Mouse (Mus musculus) liver, adult 2 months (tissue): ENCODE data around the gene Akain1. TPM values are rescaled to one million over a fixed set of nuclear protein-coding genes. Genes with fewer than 3 reads are reported as not detected.

Experiments used
- DNase-seq: peaks from one replicate; pipeline ENCODE4 v3.0.0-alpha.2; 2011; ENCODE audit warnings: low read depth, low spot score; ENCODE audit errors: extremely low read depth
- H3K27ac ChIP-seq: fragments of 200-500 bp; replicated peaks from 2 replicates; pipeline ENCODE4 v1.5.1; 2012; ENCODE audit warnings: low read depth, mild to moderate bottlenecking, control low read depth, inconsistent platforms, low read length; ENCODE audit not compliant: insufficient read depth
- H3K27me3 ChIP-seq: fragments of 200-500 bp; 2 replicates; pipeline ENCODE4 v1.6.1; 2012; ENCODE audit warnings: mild to moderate bottlenecking, moderate library complexity, low read length, inconsistent platforms; ENCODE audit not compliant: control insufficient read depth, insufficient read depth
- H3K36me3 ChIP-seq: fragments of 200-500 bp; 2 replicates; pipeline ENCODE4 v1.6.1; 2012; ENCODE audit warnings: low read length, inconsistent platforms; ENCODE audit not compliant: control insufficient read depth, insufficient read depth
- H3K4me1 ChIP-seq: fragments of 200-500 bp; 2 replicates; pipeline ENCODE4 v1.6.1; 2011; ENCODE audit warnings: low read length; ENCODE audit not compliant: control insufficient read depth, insufficient read depth
- H3K4me3 ChIP-seq: fragments of 200-500 bp; 2 replicates; pipeline ENCODE4 v1.5.1; 2011; ENCODE audit warnings: low read depth, mild to moderate bottlenecking, control low read depth, low read length, moderate library complexity; ENCODE audit not compliant: insufficient read depth
- H3K79me2 ChIP-seq: fragments of 200-500 bp; 2 replicates; pipeline ENCODE4 v1.6.1; 2012; ENCODE audit warnings: inconsistent platforms, mild to moderate bottlenecking, low read length, moderate library complexity; ENCODE audit not compliant: control insufficient read depth, insufficient read depth
- H3K9ac ChIP-seq: fragments of 200-500 bp; 2 replicates; pipeline ENCODE4 v1.6.1; 2012; ENCODE audit warnings: low read depth, mild to moderate bottlenecking, control low read depth, inconsistent platforms, low read length
- CTCF ChIP-seq: fragments of 200-500 bp; IDR thresholded peaks from 2 replicates; pipeline ENCODE4 v1.5.1; 2011; ENCODE audit warnings: low read depth, low read length, control low read depth
- POLR2A ChIP-seq: fragments of 200-500 bp; IDR thresholded peaks from 2 replicates; pipeline ENCODE4 v1.6.1; 2011; ENCODE audit warnings: low read length, control low read depth; ENCODE audit not compliant: insufficient read depth; ENCODE audit errors: extremely low read depth
- WGBS: fragments of 180-500 bp; shearing (Covaris S2); methylation state at CpG from one replicate; pipeline ENCODE4 v1.1.7; 2018; 5-methylcytosine and 5-hydroxymethylcytosine counted together
- polyA plus RNA-seq: library from polyadenylated mRNA; depleted of rRNA; stranded (reverse); fragments of >200 nt; gene quantifications from 2 replicates; pipeline ENCODE4 v1.2.3, GENCODE M21; 2012
- total RNA-seq: library from RNA; depleted of rRNA; stranded (reverse); fragments of >200 nt; gene quantifications from 2 replicates; pipeline ENCODE4 v1.2.3, GENCODE M21; 2014

Akain1 gene
- total and polyA plus RNA-seq, 2 experiments: under 0.01 TPM; not detected in 1

DNA sequence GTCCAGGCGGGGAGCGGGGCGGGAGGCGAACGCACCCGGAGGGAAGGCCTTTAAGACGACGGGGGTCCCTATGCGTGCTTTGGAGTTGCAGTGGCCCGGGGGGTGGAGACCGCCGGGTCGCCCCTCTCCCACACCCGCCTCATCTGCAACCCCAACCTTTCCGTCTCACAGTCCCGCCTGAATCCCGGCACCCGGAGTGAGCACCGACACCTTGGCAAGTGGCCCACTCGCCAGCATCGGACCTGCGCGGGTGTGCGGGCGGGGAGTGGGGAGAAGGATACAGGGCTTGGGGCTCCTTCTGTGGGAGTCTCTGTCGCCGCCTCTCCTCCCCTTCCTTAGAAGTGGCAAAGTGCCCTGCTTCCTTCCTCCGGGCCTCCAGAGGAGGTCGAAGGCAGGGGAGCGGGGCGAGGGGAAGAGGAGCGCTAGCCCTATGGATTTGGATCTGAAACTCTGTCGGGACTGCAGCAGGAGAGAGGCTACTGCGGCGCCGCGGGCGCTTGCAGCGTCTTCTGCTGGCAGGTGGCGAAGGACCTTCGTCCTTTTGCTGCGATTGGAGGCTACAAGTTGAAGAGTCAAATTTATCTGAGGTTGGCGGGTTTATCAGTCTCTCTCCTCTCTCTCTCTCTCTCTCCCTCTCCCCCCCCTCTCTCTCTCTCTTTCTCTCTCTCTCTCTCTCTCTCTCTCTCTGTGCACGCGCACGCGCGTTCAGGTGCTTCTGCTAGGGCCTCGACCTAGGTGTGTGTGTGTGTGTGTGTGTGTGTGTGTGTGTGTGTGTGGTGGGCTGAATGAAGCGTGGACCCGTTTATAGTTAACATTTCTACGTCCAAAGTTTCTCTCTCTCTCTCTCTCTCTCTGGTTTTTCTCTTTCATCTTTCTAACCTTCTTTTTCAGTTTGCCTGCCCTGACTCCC lies 700 bp downstream of the Akain1 start:
- no peak for TF ChIP-seq POLR2A
- TF ChIP-seq CTCF: no peak
- Histone ChIP-seq H3K27me3 (peaks cover 15% of the 10 kb centered on the region; the same call in 1 of the 2 replicates), H3K9ac (no peak overlapping the region), H3K27ac (no peak overlapping the region), H3K36me3 (no peaks in the 10 kb centered on the region), H3K4me3 (no peak overlapping the region), H3K4me1 (no peaks in the 10 kb centered on the region), H3K79me2 (no peaks in the 10 kb centered on the region)
- 2% methylated on average over 52 of the region's 52 CpGs for WGBS
- no peak for DNase-seq

DNA sequence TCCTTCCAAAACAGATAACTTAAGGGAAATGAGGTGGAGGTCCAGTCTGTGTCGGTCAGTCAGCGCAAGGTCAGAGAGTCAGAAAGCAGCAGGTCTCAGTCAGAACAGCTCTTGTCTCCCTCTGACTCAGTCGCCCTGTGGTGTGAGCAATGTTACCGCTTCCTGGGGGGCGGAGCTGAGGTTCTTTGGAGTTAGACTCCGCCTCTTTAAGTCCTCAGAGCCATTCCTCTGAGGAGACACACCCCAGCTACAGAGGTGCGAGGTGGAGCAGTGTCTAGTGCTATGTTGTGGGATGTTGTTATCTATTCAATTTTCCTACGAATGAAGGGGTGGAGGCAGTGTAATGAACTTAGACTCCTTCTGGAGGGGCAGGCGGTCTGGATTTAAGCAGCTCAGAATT lies 1.9 kb downstream of the Akain1 start:
- no peak for DNase-seq
- Histone ChIP-seq H3K27ac (no peak overlapping the region), H3K79me2 (no peaks in the 10 kb centered on the region), H3K36me3 (no peaks in the 10 kb centered on the region), H3K27me3 (peaks cover 15% of the 10 kb centered on the region; the same call in 1 of the 2 replicates), H3K9ac (no peak overlapping the region), H3K4me3 (no peak overlapping the region), H3K4me1 (no peaks in the 10 kb centered on the region)
- WGBS: 23% methylated on average over 9 of the region's 9 CpGs
- no peak for TF ChIP-seq CTCF
- TF ChIP-seq POLR2A: no peak

DNA sequence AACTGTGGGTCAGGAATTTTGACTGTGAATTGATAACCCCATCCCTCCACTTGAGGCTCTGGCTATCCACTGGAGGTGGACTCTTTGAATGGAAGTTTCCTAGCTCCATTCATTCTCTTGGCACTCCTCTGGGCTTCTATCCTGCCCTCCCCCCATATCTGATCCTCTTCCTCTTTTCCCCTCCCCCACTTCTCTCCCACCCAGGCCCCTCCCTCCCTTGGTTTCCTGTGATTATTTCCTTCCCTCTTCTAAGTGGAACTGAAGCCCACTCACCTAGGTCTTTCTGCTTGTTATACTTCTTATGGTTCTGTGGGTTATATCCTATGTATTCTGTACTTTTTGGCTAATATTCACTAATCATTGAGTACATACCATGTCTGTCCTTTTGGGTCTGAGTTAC lies 9.6 kb downstream of the Akain1 start:
- no peak overlapping the region for H3K9ac ChIP-seq
- no peaks in the 10 kb centered on the region for H3K4me1 ChIP-seq
- TF ChIP-seq POLR2A (no peak), CTCF (no peak)
- DNase-seq: no peak
- H3K27ac ChIP-seq: no peak overlapping the region
- H3K79me2 ChIP-seq: no peaks in the 10 kb centered on the region
- H3K27me3 ChIP-seq: no peaks in the 10 kb centered on the region
- no peak overlapping the region for H3K4me3 ChIP-seq
- no peaks in the 10 kb centered on the region for H3K36me3 ChIP-seq

DNA sequence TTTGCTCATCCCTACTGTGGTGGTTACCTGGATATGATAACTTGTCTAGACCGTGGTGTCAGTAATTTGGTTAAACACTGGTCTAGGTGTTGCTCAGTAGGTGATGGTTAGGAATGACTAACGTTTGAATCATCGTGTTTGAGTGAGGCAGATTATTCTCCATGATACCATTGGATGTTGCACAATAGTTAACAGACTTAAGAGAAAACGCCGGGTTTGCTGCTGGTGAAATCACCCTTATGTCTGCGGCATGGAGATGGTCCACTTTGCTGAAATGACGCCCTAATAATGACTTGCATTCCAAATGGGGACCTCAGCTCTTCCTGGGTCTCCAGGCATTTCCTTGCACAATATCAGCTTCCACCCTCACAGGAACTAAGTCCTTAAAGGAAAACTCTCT lies 22.6 kb downstream of the Akain1 start:
- TF ChIP-seq POLR2A: no peak
- no peak for TF ChIP-seq CTCF
- Histone ChIP-seq H3K9ac (no peak overlapping the region), H3K27me3 (no peaks in the 10 kb centered on the region), H3K27ac (no peak overlapping the region), H3K36me3 (no peaks in the 10 kb centered on the region), H3K79me2 (no peaks in the 10 kb centered on the region), H3K4me3 (no peak overlapping the region), H3K4me1 (no peaks in the 10 kb centered on the region)
- 79% methylated on average over 7 of the region's 7 CpGs for WGBS
- no peak for DNase-seq

DNA sequence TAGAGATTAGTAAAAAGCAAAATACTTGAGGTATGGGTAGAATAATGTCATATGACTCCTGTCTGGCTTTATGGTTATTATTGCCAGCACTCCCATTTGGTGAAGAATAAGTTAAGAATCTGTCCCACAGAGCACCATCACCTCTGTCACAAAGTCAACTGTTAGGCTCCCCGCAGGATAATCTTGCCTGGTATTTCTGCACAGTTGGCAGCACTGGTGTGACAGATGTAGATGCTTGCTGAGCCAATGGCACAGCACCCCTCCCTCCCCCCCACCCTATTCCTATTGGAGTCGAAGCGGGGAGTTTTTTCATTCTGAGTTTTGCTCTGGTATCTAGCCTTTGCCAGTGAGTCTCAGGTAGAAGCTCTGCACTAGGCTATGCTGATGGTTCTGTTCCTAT lies 23.9 kb downstream of the Akain1 start:
- WGBS: 75% methylated on average over 3 of the region's 3 CpGs
- Histone ChIP-seq H3K4me3 (no peak overlapping the region), H3K36me3 (no peaks in the 10 kb centered on the region), H3K79me2 (no peaks in the 10 kb centered on the region), H3K9ac (no peak overlapping the region), H3K27ac (no peak overlapping the region), H3K4me1 (no peaks in the 10 kb centered on the region), H3K27me3 (no peaks in the 10 kb centered on the region)
- no peak for TF ChIP-seq CTCF
- DNase-seq: no peak

DNA sequence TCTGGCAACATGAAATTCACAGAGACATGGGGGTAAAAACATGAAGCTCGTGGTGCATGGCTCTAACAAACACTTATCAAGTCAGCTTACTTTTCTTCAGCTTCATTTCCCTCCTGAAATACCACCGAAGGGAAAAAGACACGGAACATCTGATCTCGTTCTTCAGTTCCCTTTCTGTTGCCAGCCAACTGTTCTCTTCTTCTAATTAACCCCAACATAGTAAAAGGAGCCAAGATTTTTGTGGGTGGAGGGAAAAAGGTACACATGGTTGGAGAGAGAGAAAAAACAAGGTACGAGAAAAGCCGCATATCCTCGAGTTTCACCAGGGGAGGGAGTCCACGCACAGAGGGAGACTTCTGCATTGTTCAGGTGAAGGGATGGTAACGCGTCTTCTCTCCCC lies 32.0 kb downstream of the Akain1 start:
- no peak overlapping the region for H3K9ac ChIP-seq
- 46% methylated on average over 10 of the region's 10 CpGs for WGBS
- H3K27me3 ChIP-seq: no peaks in the 10 kb centered on the region
- no peaks in the 10 kb centered on the region for H3K79me2 ChIP-seq
- no peak for TF ChIP-seq CTCF
- H3K36me3 ChIP-seq: no peaks in the 10 kb centered on the region
- H3K27ac ChIP-seq: no peak overlapping the region
- no peak for DNase-seq
- no peak overlapping the region for H3K4me3 ChIP-seq
- H3K4me1 ChIP-seq: no peaks in the 10 kb centered on the region
